Mouse (Mus musculus) embryonic facial prominence, embryonic 14.5 days (tissue): ENCODE measurements around the gene Stx1a. TPM values are rescaled to one million over a fixed set of nuclear protein-coding genes. Genes with fewer than 3 reads are reported as not detected.

Experiments used
- ATAC-seq: fragments of 200-750 bp; cut with Nextera tagmentation; 2 replicates; pipeline ENCODE4 v1.8.0; 2017; ENCODE audit warnings: low read depth, moderate number of reproducible peaks, moderate TSS enrichment
- DNase-seq: peaks from one replicate; pipeline ENCODE4 v3.0.0-alpha.2; 2015; ENCODE audit warnings: low spot score
- H3K27ac ChIP-seq: fragments of 300-500 bp; sonication (generic); replicated peaks from 2 replicates; pipeline ENCODE4 v1.5.1; 2014; ENCODE audit warnings: low read depth, mild to moderate bottlenecking, low read length, moderate library complexity
- H3K27me3 ChIP-seq: fragments of 300-500 bp; sonication (generic); replicated peaks from 2 replicates; pipeline ENCODE4 v1.6.1; 2014; ENCODE audit warnings: low read length; ENCODE audit not compliant: control insufficient read depth, insufficient read depth
- H3K36me3 ChIP-seq: fragments of 300-500 bp; sonication (generic); 2 replicates; pipeline ENCODE4 v1.6.1; 2014; ENCODE audit warnings: low read length, mixed read lengths; ENCODE audit not compliant: control insufficient read depth, insufficient read depth
- H3K4me1 ChIP-seq: fragments of 300-500 bp; sonication (generic); 2 replicates; pipeline ENCODE4 v1.6.1; 2014; ENCODE audit warnings: antibody characterized with exemption, low read length; ENCODE audit not compliant: control insufficient read depth, insufficient read depth
- H3K4me2 ChIP-seq: fragments of 300-500 bp; sonication (generic); 2 replicates; pipeline ENCODE4 v1.6.1; 2014; ENCODE audit warnings: low read depth, mild to moderate bottlenecking, low read length, moderate library complexity, mixed read lengths
- H3K4me3 ChIP-seq: fragments of 300-500 bp; sonication (generic); 2 replicates; pipeline ENCODE4 v1.5.1; 2014; ENCODE audit warnings: low read depth, mild to moderate bottlenecking, low read length
- H3K9ac ChIP-seq: fragments of 300-500 bp; sonication (generic); 2 replicates; pipeline ENCODE4 v1.6.1; 2014; ENCODE audit warnings: low read depth, mild to moderate bottlenecking, low read length, moderate library complexity, mixed read lengths
- H3K9me3 ChIP-seq: fragments of 300-500 bp; sonication (generic); 2 replicates; pipeline ENCODE4 v1.6.1; 2016; ENCODE audit warnings: low read length; ENCODE audit not compliant: control insufficient read depth
- WGBS: fragments of 180-500 bp; shearing (Covaris S2); extraction: QIAGEN DNeasy Blood & Tissue Kit; methylation state at CpG from one replicate; pipeline ENCODE4 v1.1.7; 2014; 5-methylcytosine and 5-hydroxymethylcytosine counted together
- polyA plus RNA-seq: library from polyadenylated mRNA; unstranded; fragments of >200 nt; fragmentation: Nextera tagmentation; extraction: Ambion mirVana; gene quantifications from 2 replicates; pipeline ENCODE4 v1.2.1, GENCODE M21; 2014

Gene Stx1a
- 19.6 and 20.8 TPM in 2 replicates for polyA plus RNA-seq

DNA sequence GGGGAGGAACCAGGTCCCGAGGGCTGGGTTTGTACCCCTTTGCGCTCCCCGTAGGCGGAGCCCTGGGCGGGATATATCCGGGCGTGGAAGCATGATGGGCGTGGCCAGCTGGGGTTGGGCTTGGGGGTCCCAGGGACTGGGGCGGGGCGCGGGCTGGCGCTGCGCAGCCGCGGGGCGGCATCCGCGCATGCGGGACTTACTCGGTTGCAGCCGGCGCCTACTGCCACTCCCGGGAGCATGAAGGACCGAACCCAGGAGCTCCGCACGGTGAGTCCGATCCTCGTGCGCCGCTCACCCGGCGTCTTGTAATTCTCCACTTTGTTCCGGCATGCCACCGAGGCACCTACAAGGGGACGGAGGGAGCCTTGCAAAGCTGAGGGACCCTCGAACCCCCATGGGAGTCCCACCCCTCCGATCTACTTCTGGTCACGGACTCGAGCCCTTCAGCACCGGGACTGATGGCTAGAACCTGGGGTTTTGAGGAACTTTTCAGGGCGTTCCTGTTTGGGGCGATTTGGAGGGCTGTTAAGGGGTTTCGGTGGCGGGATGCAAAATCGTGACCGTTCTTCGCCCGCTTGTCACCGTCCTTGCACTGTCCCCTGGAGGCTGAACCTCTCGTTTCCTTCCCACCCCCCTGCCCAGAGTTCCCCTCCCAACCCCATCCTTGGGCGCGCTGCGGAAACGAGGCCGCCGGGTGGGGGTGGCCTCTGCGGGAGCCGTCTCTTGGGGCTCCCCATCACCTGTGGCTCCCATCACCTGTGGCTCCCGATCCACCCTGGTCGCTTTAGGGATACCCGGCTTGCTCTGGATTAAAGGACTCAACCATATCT is at the start of gene Stx1a:
Gene Stx1a, plus strand, starts transcription at position 139 of the 830 bp plus-strand sequence.
- peak within 1 kb of the TSS; percentile 96 for H3K4me2 ChIP-seq
- peak within 1 kb of the TSS; percentile 83 for H3K4me3 ChIP-seq
- peaks cover 28% of the 10 kb centered on the region for H3K4me1 ChIP-seq
- 0% methylated on average over 32 of the region's 61 CpGs for WGBS
- peak; percentile 96 for ATAC-seq
- H3K9me3 ChIP-seq = no peaks in the 10 kb centered on the region
- peak within 1 kb of the TSS; percentile 48; the same call in 1 of the 2 replicates for H3K27ac ChIP-seq
- no peaks in the 10 kb centered on the region for H3K36me3 ChIP-seq
- peak within 1 kb of the TSS; percentile 81 for H3K9ac ChIP-seq
- no peaks in the 10 kb centered on the region for H3K27me3 ChIP-seq
- peak; percentile 97 for DNase-seq

DNA sequence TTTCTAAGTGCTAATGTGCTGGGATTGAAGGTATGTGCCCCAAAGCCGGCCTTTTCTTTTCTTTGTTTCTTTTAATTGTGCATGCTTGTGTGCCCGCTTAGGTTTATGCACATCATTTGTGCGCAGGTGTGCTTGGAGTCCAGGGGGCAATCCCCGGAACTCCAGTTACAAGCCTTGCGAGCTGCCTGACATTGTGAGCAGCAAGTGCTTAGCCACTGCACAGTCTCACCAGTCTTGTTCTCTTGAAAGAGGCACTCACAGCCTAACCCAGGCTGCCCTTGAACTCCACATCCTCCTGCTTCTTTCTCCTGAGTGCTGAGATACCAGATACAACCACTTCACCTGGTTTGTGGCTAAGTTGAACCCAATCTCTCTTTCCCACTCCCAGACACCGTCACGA is 49.8 kb upstream of the Stx1a start:
- H3K9me3 ChIP-seq = no peaks in the 10 kb centered on the region
- ATAC-seq (no peak), DNase-seq (no peak)
- no peaks in the 10 kb centered on the region for H3K27me3 ChIP-seq
- H3K4me1 ChIP-seq = no peaks in the 10 kb centered on the region
- 86% methylated on average over 7 of the region's 7 CpGs for WGBS
- H3K9ac ChIP-seq = no peak overlapping the region
- H3K4me2 ChIP-seq = no peak overlapping the region
- H3K4me3 ChIP-seq = no peak overlapping the region
- H3K27ac ChIP-seq = no peak overlapping the region
- no peaks in the 10 kb centered on the region for H3K36me3 ChIP-seq

DNA sequence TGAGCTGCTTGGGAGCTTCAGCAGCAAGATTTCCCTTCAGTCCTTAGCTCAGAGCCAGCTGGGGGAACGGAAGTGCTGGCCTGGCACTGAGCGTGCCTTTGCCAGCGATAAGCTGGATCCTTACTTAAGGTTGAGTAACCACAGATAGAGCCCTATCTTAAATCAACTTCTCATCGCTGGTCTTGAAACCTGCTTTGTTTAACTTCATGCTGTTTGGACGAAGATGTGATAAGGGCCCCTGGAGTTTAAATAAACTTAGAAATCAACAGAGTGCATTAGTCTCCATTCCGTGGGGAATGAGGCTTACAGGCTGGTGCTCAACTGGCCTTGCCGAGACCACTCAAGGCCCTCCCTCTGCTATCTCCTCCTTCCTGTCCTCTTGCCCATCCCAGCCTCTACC is 49.0 kb upstream of the Stx1a start:
- ATAC-seq (no peak), DNase-seq (no peak)
- Histone ChIP-seq H3K9ac (no peak overlapping the region), H3K27ac (no peak overlapping the region), H3K4me1 (no peaks in the 10 kb centered on the region), H3K27me3 (no peaks in the 10 kb centered on the region), H3K36me3 (no peaks in the 10 kb centered on the region), H3K4me3 (no peak overlapping the region), H3K4me2 (no peak overlapping the region), H3K9me3 (no peaks in the 10 kb centered on the region)
- 68% methylated on average over 7 of the region's 7 CpGs for WGBS

DNA sequence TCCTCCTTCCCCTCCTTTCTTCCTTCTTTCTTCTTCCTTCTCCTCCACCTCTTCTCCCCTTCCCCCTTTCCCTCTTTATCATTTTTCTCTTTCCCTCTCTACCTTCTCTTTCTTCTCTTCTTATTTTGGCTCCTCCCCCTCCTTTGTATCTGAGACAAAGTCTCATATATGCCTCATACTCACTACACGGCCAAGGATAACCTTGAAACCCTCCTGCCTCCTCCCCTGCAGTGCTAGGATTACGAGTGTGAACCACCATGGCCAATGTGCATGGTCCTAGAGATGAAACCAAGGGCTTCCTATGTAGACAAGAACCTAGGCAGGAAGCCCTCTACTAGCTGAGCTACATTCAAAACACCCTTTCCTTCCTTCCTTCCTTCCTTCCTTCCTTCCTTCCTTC is 48.4 kb upstream of the Stx1a start:
- WGBS = 59% methylated on average over 2 of the region's 2 CpGs
- H3K4me2 ChIP-seq = no peak overlapping the region

DNA sequence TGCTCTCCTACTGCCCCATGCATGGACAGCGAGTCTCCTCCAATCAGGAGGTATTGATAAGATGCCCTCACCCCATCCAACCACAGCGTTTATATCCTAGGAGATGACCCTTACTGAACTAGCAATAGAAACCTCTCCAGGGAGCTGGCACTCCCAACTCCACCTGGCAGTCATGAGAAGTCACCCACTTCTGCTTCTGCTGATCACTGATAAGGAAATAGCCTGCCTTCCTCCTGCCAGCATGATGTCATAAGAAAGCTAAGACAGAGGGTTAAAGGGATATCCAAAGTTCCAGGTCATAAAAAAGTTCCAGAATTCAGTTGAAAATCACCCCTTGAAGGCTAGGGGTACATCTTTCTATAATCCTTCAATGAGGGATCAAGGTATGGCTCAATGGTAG is 47.1 kb upstream of the Stx1a start:
- 84% methylated on average over 2 of the region's 2 CpGs for WGBS
- H3K4me1 ChIP-seq = no peaks in the 10 kb centered on the region
- H3K9me3 ChIP-seq = no peaks in the 10 kb centered on the region
- DNase-seq (no peak), ATAC-seq (no peak)
- H3K27ac ChIP-seq = no peak overlapping the region
- no peaks in the 10 kb centered on the region for H3K36me3 ChIP-seq
- no peak overlapping the region for H3K9ac ChIP-seq
- H3K4me3 ChIP-seq = no peak overlapping the region
- no peak overlapping the region for H3K4me2 ChIP-seq
- H3K27me3 ChIP-seq = no peaks in the 10 kb centered on the region

More for the DNA sequence above, 48.4 kb upstream of the Stx1a start:
- Histone ChIP-seq H3K27me3 (no peaks in the 10 kb centered on the region), H3K4me3 (no peak overlapping the region), H3K4me1 (no peaks in the 10 kb centered on the region), H3K9ac (no peak overlapping the region), H3K36me3 (no peaks in the 10 kb centered on the region), H3K9me3 (no peaks in the 10 kb centered on the region), H3K27ac (no peak overlapping the region)
- no peak for ATAC-seq
- DNase-seq = no peak

DNA sequence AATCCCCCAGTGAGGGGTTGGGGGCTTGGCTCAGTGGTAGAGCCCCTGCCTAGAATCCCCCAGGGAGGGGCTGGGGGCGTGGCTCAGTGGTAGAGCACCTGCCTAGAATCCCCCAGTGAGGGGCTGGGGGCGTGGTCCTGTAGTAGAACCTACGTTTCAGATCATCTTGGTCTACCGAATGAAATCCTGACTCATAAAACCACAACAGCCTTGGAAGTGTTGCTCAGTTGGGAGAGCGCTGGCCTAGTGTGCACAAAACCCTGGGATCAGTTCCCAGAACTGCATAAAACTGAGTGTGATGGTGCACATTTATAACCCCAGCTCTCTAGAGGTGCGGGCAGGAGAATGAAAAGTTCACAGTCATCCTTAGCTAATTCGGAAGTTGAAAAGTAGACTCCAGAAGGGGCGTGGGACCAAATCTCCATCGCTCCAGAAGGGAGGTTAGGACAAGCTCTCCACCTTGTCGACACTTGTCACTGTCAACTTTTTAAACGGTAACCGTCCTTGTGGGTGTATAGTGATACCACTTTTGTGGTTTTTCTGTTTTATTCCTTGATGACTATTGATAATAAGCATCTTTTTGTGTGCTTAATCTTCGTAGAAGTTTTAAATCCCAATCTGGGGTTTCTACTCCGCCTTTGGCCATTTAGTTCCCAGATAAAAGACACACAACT is 46.6 kb upstream of the Stx1a start:
- DNase-seq (no peak), ATAC-seq (no peak)
- Histone ChIP-seq H3K4me2 (no peak overlapping the region), H3K9me3 (no peaks in the 10 kb centered on the region), H3K4me3 (no peak overlapping the region), H3K36me3 (no peaks in the 10 kb centered on the region), H3K4me1 (no peaks in the 10 kb centered on the region), H3K27ac (no peak overlapping the region), H3K9ac (no peak overlapping the region), H3K27me3 (no peaks in the 10 kb centered on the region)
- WGBS = 84% methylated on average over 14 of the region's 14 CpGs

DNA sequence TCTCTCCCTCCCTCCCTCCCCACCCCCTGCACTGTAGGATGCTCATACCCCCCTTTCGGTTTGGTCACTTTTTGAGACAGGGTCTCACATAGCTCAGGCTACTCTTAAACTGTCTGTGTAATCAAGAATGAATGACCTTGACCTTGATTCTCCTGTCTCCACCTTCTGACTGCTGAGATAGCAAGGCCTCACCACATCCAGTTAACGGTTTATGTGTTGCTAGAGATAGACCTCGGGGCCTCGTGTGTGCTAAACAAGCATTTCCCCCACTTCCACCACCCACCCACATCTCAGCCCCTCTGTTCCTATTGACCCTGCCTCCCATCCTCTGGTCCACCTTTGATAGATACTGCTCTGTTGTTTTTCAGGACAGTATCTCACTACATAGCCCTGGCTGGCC is 45.4 kb upstream of the Stx1a start:
- Histone ChIP-seq H3K4me2 (no peak overlapping the region), H3K4me3 (no peak overlapping the region), H3K9me3 (no peaks in the 10 kb centered on the region), H3K4me1 (no peaks in the 10 kb centered on the region), H3K36me3 (no peaks in the 10 kb centered on the region), H3K27me3 (no peaks in the 10 kb centered on the region), H3K27ac (no peak overlapping the region), H3K9ac (no peak overlapping the region)
- DNase-seq (no peak), ATAC-seq (no peak)
- WGBS = 81% methylated on average over 4 of the region's 4 CpGs

DNA sequence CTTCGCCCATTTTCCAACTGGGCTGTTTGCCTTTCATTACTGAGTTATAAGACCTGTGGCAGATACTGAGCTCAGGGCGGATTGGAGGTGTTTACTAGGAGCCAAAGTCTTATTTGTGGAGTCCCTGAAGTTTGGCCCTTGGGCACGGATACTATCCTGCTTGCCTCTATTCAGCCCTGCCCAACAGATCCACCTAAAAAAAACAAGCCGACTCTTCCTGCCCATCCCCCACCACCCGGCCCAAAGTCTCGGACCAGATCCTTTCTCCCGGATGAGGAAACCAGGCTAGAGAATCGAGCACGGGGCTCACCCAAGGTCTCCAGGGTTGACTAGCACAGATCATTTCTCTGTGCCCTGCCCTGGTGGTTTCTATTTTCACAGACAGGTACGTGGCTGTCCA is 42.1 kb upstream of the Stx1a start:
- Histone ChIP-seq H3K36me3 (no peaks in the 10 kb centered on the region), H3K9ac (no peak overlapping the region), H3K4me2 (no peak overlapping the region), H3K4me1 (no peaks in the 10 kb centered on the region), H3K27ac (no peak overlapping the region), H3K9me3 (no peaks in the 10 kb centered on the region), H3K4me3 (no peak overlapping the region), H3K27me3 (peaks cover 28% of the 10 kb centered on the region)
- WGBS = 59% methylated on average over 10 of the region's 10 CpGs
- no peak for DNase-seq
- no peak for ATAC-seq
